In genomic region chr13:110048767-110049434, GRCm38 (mm10) we compare ENCODE assay signal across 19 mouse cellular contexts.
DNase-seq lines count a peak whose midpoint lies in the region; ATAC-seq and TF ChIP-seq lines count a peak whose summit lies in the region.
"Had no signal": no experiment of that assay in that cellular context is flagged by ENCODE, and none has a peak within 500 bp of the region (broad histone marks: within the 10 kb centered on the region; RNA-seq: fewer than 3 reads in every experiment).

No protein-coding gene starts in this region.

- DNase-seq in heart, postnatal 0 days (ENCODE audit: low spot score): peak; percentile 8
- DNase-seq in CD4-positive, CD25-positive, alpha-beta regulatory T cell, adult 2 months (ENCODE audit: low read depth, low spot score): peak; percentile 36
- DNase-seq in thymus, postnatal 10 days (ENCODE audit: low spot score in 2 of 2): peak; percentile 5 to 6
- no peak for DNase-seq in neural tube, embryonic 10.5 days (ENCODE audit: extremely low spot score, low spot score)
- DNase-seq in lung, postnatal 36 days: no peak
- DNase-seq: cerebellum, adult 9-11 months; gastrocnemius, postnatal 10 days; heart, postnatal 4 days; layer of hippocampus, postnatal 36 days; liver, postnatal 0 days had no signal

- H3K4me2 ChIP-seq in heart, postnatal 0 days (ENCODE audit: low read depth, low read length): no peak overlapping the region
- H3K4me2 ChIP-seq in heart, embryonic 11.5 days: no peak overlapping the region
- H3K4me2 ChIP-seq in intestine, embryonic 16.5 days (ENCODE audit: low read depth, low read length): no peak overlapping the region
- H3K4me2 ChIP-seq: embryonic facial prominence, embryonic 15.5 days; kidney, embryonic 15.5 days; limb, embryonic 15.5 days; neural tube, embryonic 13.5 days had no signal

- no peak for ATAC-seq in heart, postnatal 0 days (ENCODE audit: insufficient read depth, low read depth)
- ATAC-seq in heart, embryonic 11.5 days (replicated peaks; ENCODE audit: insufficient number of reproducible peaks, low FRiP score, low TSS enrichment): no peak
- ATAC-seq in granulocyte monocyte progenitor cell, adult 5-6 weeks (replicated peaks; ENCODE audit: poor library complexity, severe bottlenecking): peak; percentile 33; the same call in 1 of the 2 replicates
- ATAC-seq in intestine, embryonic 16.5 days: no peak
- ATAC-seq: liver, postnatal 0 days had no signal

- no peaks in the 10 kb centered on the region for H3K27me3 ChIP-seq in heart, postnatal 0 days (ENCODE audit: control insufficient read depth, insufficient read depth, low read length)
- H3K27me3 ChIP-seq in heart, embryonic 11.5 days (ENCODE audit: control insufficient read depth, insufficient read depth, low read length): no peaks in the 10 kb centered on the region
- H3K27me3 ChIP-seq in intestine, embryonic 16.5 days (replicated peaks; ENCODE audit: control insufficient read depth, insufficient read depth, low read length): no peaks in the 10 kb centered on the region
- H3K27me3 ChIP-seq: embryonic facial prominence, embryonic 15.5 days; kidney, embryonic 15.5 days; limb, embryonic 15.5 days; neural tube, embryonic 13.5 days had no signal

- 42% methylated on average over 5 of the region's 5 CpGs for WGBS in heart, postnatal 0 days
- 64% methylated on average over 5 of the region's 5 CpGs for WGBS in heart, embryonic 11.5 days (ENCODE audit: insufficient replicate concordance)
- 61% methylated on average over 5 of the region's 5 CpGs for WGBS in intestine, embryonic 16.5 days

- no peaks in the 10 kb centered on the region for H3K36me3 ChIP-seq in heart, postnatal 0 days (replicated peaks; ENCODE audit: control insufficient read depth, insufficient read depth, low read length)
- no peaks in the 10 kb centered on the region for H3K36me3 ChIP-seq in heart, embryonic 11.5 days (ENCODE audit: control insufficient read depth, insufficient read depth, low read length)
- H3K36me3 ChIP-seq in intestine, embryonic 16.5 days (ENCODE audit: control insufficient read depth, insufficient read depth, low read length): no peaks in the 10 kb centered on the region
- H3K36me3 ChIP-seq: embryonic facial prominence, embryonic 15.5 days; forebrain, embryonic 10.5 days; kidney, embryonic 15.5 days; limb, embryonic 15.5 days; midbrain, embryonic 10.5 days had no signal

- no peak overlapping the region for H3K4me3 ChIP-seq in heart, postnatal 0 days (ENCODE audit: low read depth, low read length)
- H3K4me3 ChIP-seq in heart, embryonic 11.5 days (ENCODE audit: low read depth, low read length): no peak overlapping the region
- no peak overlapping the region for H3K4me3 ChIP-seq in intestine, embryonic 16.5 days (ENCODE audit: low read length)
- H3K4me3 ChIP-seq: embryonic facial prominence, embryonic 15.5 days; forebrain, embryonic 10.5 days; kidney, embryonic 15.5 days; limb, embryonic 15.5 days; midbrain, embryonic 10.5 days; neural tube, embryonic 13.5 days had no signal

- H3K9ac ChIP-seq in heart, postnatal 0 days (replicated peaks; ENCODE audit: low read depth, low read length): no peak overlapping the region
- H3K9ac ChIP-seq in heart, embryonic 11.5 days (ENCODE audit: low read depth, low read length): no peak overlapping the region
- no peak overlapping the region for H3K9ac ChIP-seq in intestine, embryonic 16.5 days (ENCODE audit: low read depth, low read length)
- H3K9ac ChIP-seq: embryonic facial prominence, embryonic 15.5 days; kidney, embryonic 15.5 days; limb, embryonic 15.5 days; liver, postnatal 0 days; neural tube, embryonic 13.5 days had no signal

- TF ChIP-seq EP300 in heart, postnatal 0 days (IDR thresholded peaks at IDR 0.05; ENCODE audit: low read depth): no peak

- no peak for TF ChIP-seq CTCF in heart, postnatal 0 days (IDR thresholded peaks at IDR 0.05; ENCODE audit: low read depth)

- no peaks in the 10 kb centered on the region for H3K4me1 ChIP-seq in heart, postnatal 0 days (ENCODE audit: control insufficient read depth, insufficient read depth)
- H3K4me1 ChIP-seq in heart, embryonic 11.5 days (ENCODE audit: control insufficient read depth, insufficient read depth, low read length): no peaks in the 10 kb centered on the region
- H3K4me1 ChIP-seq in intestine, embryonic 16.5 days (ENCODE audit: control insufficient read depth, insufficient read depth, low read length): no peaks in the 10 kb centered on the region
- H3K4me1 ChIP-seq: embryonic facial prominence, embryonic 15.5 days; forebrain, embryonic 10.5 days; kidney, embryonic 15.5 days; limb, embryonic 15.5 days; midbrain, embryonic 10.5 days; neural tube, embryonic 13.5 days had no signal

- no peak overlapping the region for H3K27ac ChIP-seq in heart, postnatal 0 days (ENCODE audit: low read depth)
- no peak overlapping the region for H3K27ac ChIP-seq in heart, embryonic 11.5 days (ENCODE audit: low read depth, low read length)
- H3K27ac ChIP-seq in intestine, embryonic 16.5 days (ENCODE audit: low read length): no peak overlapping the region
- H3K27ac ChIP-seq: embryonic facial prominence, embryonic 15.5 days; forebrain, embryonic 10.5 days; kidney, embryonic 15.5 days; limb, embryonic 15.5 days; midbrain, embryonic 10.5 days; neural tube, embryonic 13.5 days had no signal

- no peaks in the 10 kb centered on the region for H3K9me3 ChIP-seq in heart, postnatal 0 days (replicated peaks; ENCODE audit: control insufficient read depth, low read length)
- H3K9me3 ChIP-seq in heart, embryonic 11.5 days (replicated peaks; ENCODE audit: control insufficient read depth, low read length): no peaks in the 10 kb centered on the region
- H3K9me3 ChIP-seq in intestine, embryonic 16.5 days (ENCODE audit: control insufficient read depth, low read length): no peaks in the 10 kb centered on the region
- H3K9me3 ChIP-seq: embryonic facial prominence, embryonic 15.5 days; forebrain, embryonic 10.5 days; kidney, embryonic 15.5 days; limb, embryonic 15.5 days; midbrain, embryonic 10.5 days; neural tube, embryonic 13.5 days had no signal

Comparison
In these comparisons a context has a peak if more than half of its experiments do, and no peak if none do; other contexts are left out.
1. DNase-seq: peak in heart, postnatal 0 days (single experiment), CD4-positive, CD25-positive, alpha-beta regulatory T cell, adult 2 months (single experiment) and thymus, postnatal 10 days (2 of 2); none in neural tube, embryonic 10.5 days (single experiment) and lung, postnatal 36 days (single experiment).